Mouse (Mus musculus): ENCODE results near the gene Acap1.

GRCm38 (mm10) chr11:69846738-69847688, 48.3 kb downstream of the Acap1 start:
- TF ChIP-seq EP300 (IDR thresholded peaks at IDR 0.05; ENCODE audit: low read depth) (no peak), CTCF (IDR thresholded peaks at IDR 0.05; ENCODE audit: low read depth) (no peak)

Data from liver, embryonic 14.5 days (tissue).